Mouse (Mus musculus): Measurements from ENCODE around the gene Kcne3.

GRCm38 (mm10) chr7:100203616-100204015, 27.3 kb downstream of the Kcne3 start:
- TF ChIP-seq CTCF (IDR thresholded peaks at IDR 0.05; ENCODE audit: low read depth, low read length) (no peak), POLR2A (IDR thresholded peaks at IDR 0.05; ENCODE audit: insufficient read depth, low read length) (no peak)
